ENCODE assay signal across 29 mouse cellular contexts in genomic region chr4:52598180-52598881, GRCm38 (mm10). TPM values are rescaled to one million over a fixed set of nuclear protein-coding genes. Genes with fewer than 3 reads are reported as not detected.
DNase-seq lines count a peak whose midpoint lies in the region; ATAC-seq and TF ChIP-seq lines count a peak whose summit lies in the region.
"Had no signal": no experiment of that assay in that cellular context is flagged by ENCODE, and none has a peak within 500 bp of the region (broad histone marks: within the 10 kb centered on the region; RNA-seq: fewer than 3 reads in every experiment).

No protein-coding gene starts in this region.

- no peaks in the 10 kb centered on the region for H3K27me3 ChIP-seq in forebrain, embryonic 15.5 days
- H3K27me3 ChIP-seq in forebrain, embryonic 10.5 days (ENCODE audit: poor library complexity, severe bottlenecking): no peaks in the 10 kb centered on the region
- H3K27me3 ChIP-seq in midbrain, postnatal 0 days (ENCODE audit: insufficient read depth, low read length): no peaks in the 10 kb centered on the region
- no peaks in the 10 kb centered on the region for H3K27me3 ChIP-seq in midbrain, embryonic 13.5 days
- no peaks in the 10 kb centered on the region for H3K27me3 ChIP-seq in hindbrain, embryonic 14.5 days (ENCODE audit: control insufficient read depth, insufficient read depth, low read length)
- no peaks in the 10 kb centered on the region for H3K27me3 ChIP-seq in neural tube, embryonic 14.5 days (ENCODE audit: control insufficient read depth, insufficient read depth, low read length)
- H3K27me3 ChIP-seq: CH12.LX; embryonic facial prominence, embryonic 15.5 days; midbrain, embryonic 15.5 days had no signal

- peak; percentile 71 for ATAC-seq in forebrain, embryonic 15.5 days (replicated peaks)
- no peak for ATAC-seq in midbrain, postnatal 0 days (ENCODE audit: low FRiP score)
- ATAC-seq in midbrain, embryonic 13.5 days: no peak
- ATAC-seq in hindbrain, embryonic 14.5 days (ENCODE audit: low FRiP score): peak; percentile 83
- peak; percentile 81 for ATAC-seq in neural tube, embryonic 14.5 days (ENCODE audit: low read depth)
- no peak for ATAC-seq in monocyte, adult 5-6 weeks (replicated peaks; ENCODE audit: insufficient number of reproducible peaks, low FRiP score, low TSS enrichment, poor library complexity, severe bottlenecking)
- ATAC-seq: midbrain, embryonic 15.5 days had no signal

- 44% methylated on average over 7 of the region's 7 CpGs for WGBS in forebrain, embryonic 15.5 days
- WGBS in forebrain, embryonic 10.5 days: 72% methylated on average over 7 of the region's 7 CpGs
- WGBS in midbrain, postnatal 0 days: 60% methylated on average over 7 of the region's 7 CpGs
- 64% methylated on average over 7 of the region's 7 CpGs for WGBS in midbrain, embryonic 13.5 days
- 42% methylated on average over 7 of the region's 7 CpGs for WGBS in hindbrain, embryonic 14.5 days
- 35% methylated on average over 7 of the region's 7 CpGs for WGBS in neural tube, embryonic 14.5 days

- no peaks in the 10 kb centered on the region for H3K9me3 ChIP-seq in forebrain, embryonic 15.5 days
- no peaks in the 10 kb centered on the region for H3K9me3 ChIP-seq in forebrain, embryonic 10.5 days
- no peaks in the 10 kb centered on the region for H3K9me3 ChIP-seq in midbrain, postnatal 0 days (ENCODE audit: low read length)
- H3K9me3 ChIP-seq in midbrain, embryonic 13.5 days: no peaks in the 10 kb centered on the region
- H3K9me3 ChIP-seq in hindbrain, embryonic 14.5 days (ENCODE audit: control insufficient read depth, low read length): no peaks in the 10 kb centered on the region
- no peaks in the 10 kb centered on the region for H3K9me3 ChIP-seq in neural tube, embryonic 14.5 days (ENCODE audit: control insufficient read depth, low read length)
- H3K9me3 ChIP-seq: embryonic facial prominence, embryonic 15.5 days; limb, embryonic 10.5 days; midbrain, embryonic 15.5 days had no signal

- no peaks in the 10 kb centered on the region for H3K36me3 ChIP-seq in forebrain, embryonic 15.5 days
- no peaks in the 10 kb centered on the region for H3K36me3 ChIP-seq in forebrain, embryonic 10.5 days (replicated peaks)
- H3K36me3 ChIP-seq in midbrain, postnatal 0 days (ENCODE audit: insufficient read depth, low read length): no peaks in the 10 kb centered on the region
- H3K36me3 ChIP-seq in midbrain, embryonic 13.5 days: no peaks in the 10 kb centered on the region
- H3K36me3 ChIP-seq in hindbrain, embryonic 14.5 days (replicated peaks; ENCODE audit: control insufficient read depth, insufficient read depth): no peaks in the 10 kb centered on the region
- H3K36me3 ChIP-seq in neural tube, embryonic 14.5 days (ENCODE audit: control insufficient read depth, insufficient read depth, low read length): no peaks in the 10 kb centered on the region
- H3K36me3 ChIP-seq: embryonic facial prominence, embryonic 15.5 days; limb, embryonic 10.5 days; midbrain, embryonic 15.5 days had no signal

- no peak overlapping the region for H3K27ac ChIP-seq in forebrain, embryonic 15.5 days (replicated peaks)
- H3K27ac ChIP-seq in forebrain, embryonic 10.5 days: no peak overlapping the region
- no peak overlapping the region for H3K27ac ChIP-seq in midbrain, postnatal 0 days (ENCODE audit: low read depth, low read length)
- H3K27ac ChIP-seq in midbrain, embryonic 13.5 days: no peak overlapping the region
- H3K27ac ChIP-seq in hindbrain, embryonic 14.5 days: no peak overlapping the region
- H3K27ac ChIP-seq in neural tube, embryonic 14.5 days (ENCODE audit: low read depth, low read length): no peak overlapping the region; the same call in 1 of the 2 replicates
- no peak overlapping the region for H3K27ac ChIP-seq in layer of hippocampus, adult 2 months
- H3K27ac ChIP-seq: embryonic facial prominence, embryonic 15.5 days; left cerebral cortex, adult 2 months; limb, embryonic 10.5 days; midbrain, embryonic 15.5 days had no signal

- H3K9ac ChIP-seq in forebrain, embryonic 15.5 days (replicated peaks): no peak overlapping the region
- H3K9ac ChIP-seq in midbrain, postnatal 0 days (replicated peaks; ENCODE audit: low read length, poor library complexity, severe bottlenecking): no peak overlapping the region
- H3K9ac ChIP-seq in midbrain, embryonic 13.5 days (replicated peaks): no peak overlapping the region
- H3K9ac ChIP-seq in hindbrain, embryonic 14.5 days: no peak overlapping the region
- H3K9ac ChIP-seq in neural tube, embryonic 14.5 days (replicated peaks; ENCODE audit: low read depth, low read length): no peak overlapping the region
- H3K9ac ChIP-seq: embryonic facial prominence, embryonic 15.5 days; midbrain, embryonic 15.5 days had no signal

- no peak for DNase-seq in forebrain, embryonic 10.5 days (ENCODE audit: extremely low spot score, low spot score)
- peak; percentile 8 for DNase-seq in midbrain, postnatal 0 days (ENCODE audit: low spot score)
- DNase-seq in hindbrain, embryonic 14.5 days (ENCODE audit: low spot score): no peak
- no peak for DNase-seq in layer of hippocampus, adult 2 months (ENCODE audit: low spot score in 2 of 2)
- DNase-seq: cerebellum, adult 9-10 months; kidney, adult 11 months; lung, adult 18-20 months; lung, postnatal 14 days; right cerebral cortex, postnatal 14 days; thymus, postnatal 36 days had no signal

- H3K4me3 ChIP-seq in forebrain, embryonic 15.5 days: no peak overlapping the region
- H3K4me3 ChIP-seq in forebrain, embryonic 10.5 days: no peak overlapping the region
- no peak overlapping the region for H3K4me3 ChIP-seq in midbrain, postnatal 0 days (ENCODE audit: low read depth, low read length)
- H3K4me3 ChIP-seq in midbrain, embryonic 13.5 days (replicated peaks): no peak overlapping the region
- no peak overlapping the region for H3K4me3 ChIP-seq in hindbrain, embryonic 14.5 days (replicated peaks; ENCODE audit: low read length)
- H3K4me3 ChIP-seq in neural tube, embryonic 14.5 days (ENCODE audit: low read depth, low read length): no peak overlapping the region
- H3K4me3 ChIP-seq in layer of hippocampus, adult 2 months: no peak overlapping the region
- H3K4me3 ChIP-seq: embryonic facial prominence, embryonic 15.5 days; left cerebral cortex, adult 2 months; limb, embryonic 10.5 days; midbrain, embryonic 15.5 days had no signal

- H3K4me2 ChIP-seq in forebrain, embryonic 15.5 days (replicated peaks): no peak overlapping the region
- H3K4me2 ChIP-seq in midbrain, postnatal 0 days (ENCODE audit: low read depth, low read length, poor library complexity, severe bottlenecking): no peak overlapping the region
- no peak overlapping the region for H3K4me2 ChIP-seq in midbrain, embryonic 13.5 days (replicated peaks)
- no peak overlapping the region for H3K4me2 ChIP-seq in hindbrain, embryonic 14.5 days (replicated peaks)
- H3K4me2 ChIP-seq in neural tube, embryonic 14.5 days (ENCODE audit: low read depth, low read length): no peak overlapping the region
- H3K4me2 ChIP-seq: embryonic facial prominence, embryonic 15.5 days; midbrain, embryonic 15.5 days had no signal

- peaks cover 11% of the 10 kb centered on the region; the same call in 1 of the 2 replicates for H3K4me1 ChIP-seq in forebrain, embryonic 15.5 days
- no peaks in the 10 kb centered on the region for H3K4me1 ChIP-seq in forebrain, embryonic 10.5 days
- H3K4me1 ChIP-seq in midbrain, postnatal 0 days (ENCODE audit: insufficient read depth, low read length): no peaks in the 10 kb centered on the region
- H3K4me1 ChIP-seq in midbrain, embryonic 13.5 days (replicated peaks): no peaks in the 10 kb centered on the region
- H3K4me1 ChIP-seq in hindbrain, embryonic 14.5 days (replicated peaks; ENCODE audit: control insufficient read depth, insufficient read depth, low read length): no peaks in the 10 kb centered on the region
- H3K4me1 ChIP-seq in neural tube, embryonic 14.5 days (ENCODE audit: control insufficient read depth, insufficient read depth, low read length): no peaks in the 10 kb centered on the region
- H3K4me1 ChIP-seq: embryonic facial prominence, embryonic 15.5 days; midbrain, embryonic 15.5 days had no signal

- no peak for TF ChIP-seq CTCF in midbrain, postnatal 0 days (IDR thresholded peaks at IDR 0.05)
- TF ChIP-seq CTCF in layer of hippocampus, adult 2 months (conservative IDR thresholded peaks at IDR 0.05): no peak

RNA-seq across cellular contexts. Expression of gene Toporsl, which starts 2.3 kb away (rescaled TPM):
- not detected in 2 replicates for polyA plus RNA-seq in forebrain, embryonic 15.5 days (2015; fragmentation: Nextera tagmentation; extraction: Ambion mirVana)
- 0.15 TPM in 1 of 2 replicates, not detected in the other for polyA plus RNA-seq in forebrain, embryonic 10.5 days (2016; fragmentation: Nextera tagmentation; extraction: Ambion mirVana)
- total RNA-seq in midbrain, postnatal 0 days (2014; rRNA removed): not detected in 2 replicates
- not detected in 2 replicates for polyA plus RNA-seq in midbrain, postnatal 0 days (2015; fragmentation: Nextera tagmentation; extraction: Ambion mirVana)
- polyA plus RNA-seq in midbrain, embryonic 13.5 days (2015; fragmentation: Nextera tagmentation; extraction: Ambion mirVana): not detected in 2 replicates
- not detected in 2 replicates for polyA plus RNA-seq in hindbrain, embryonic 14.5 days (2014; fragmentation: Nextera tagmentation; extraction: Ambion mirVana)
- not detected in 2 replicates for polyA plus RNA-seq in neural tube, embryonic 14.5 days (2014; fragmentation: Nextera tagmentation; extraction: Ambion mirVana)
- total RNA-seq in layer of hippocampus, adult 2 months (2021): not detected
- 0.32 TPM in 1 of 3 replicates, not detected in the others for total RNA-seq in monocyte, adult 5-6 weeks (2017)
- total RNA-seq: gastrocnemius, adult 18-20 months; gastrocnemius, postnatal 4 days; left cerebral cortex, adult 2 months; liver, adult 2 months; megakaryocyte, adult 5-6 weeks; MEL; neutrophil, adult 5-6 weeks had no signal
- polyA plus RNA-seq: cortical plate, adult 2 months; embryonic facial prominence, embryonic 15.5 days; heart, embryonic 16.5 days; limb, embryonic 10.5 days; liver, adult 2 months; midbrain, embryonic 15.5 days; spleen, adult 2 months; stomach, embryonic 14.5 days had no signal

Comparison
In these comparisons a context has a peak if more than half of its experiments do, and no peak if none do; other contexts are left out.
1. ATAC-seq: peak in forebrain, embryonic 15.5 days (single experiment), hindbrain, embryonic 14.5 days (single experiment) and neural tube, embryonic 14.5 days (single experiment); none in midbrain, postnatal 0 days (single experiment), midbrain, embryonic 13.5 days (single experiment) and monocyte, adult 5-6 weeks (single experiment).